Mouse (Mus musculus) naive thymus-derived CD4-positive, alpha-beta T cell, adult 2 months (primary cell): ENCODE measurements around the gene Pcnt.

Experiments
- DNase-seq: peaks from one replicate; pipeline ENCODE4 v3.0.0-alpha.2; 2011; ENCODE audit warnings: low read depth

Pcnt gene

GRCm38 (mm10) chr10:76408520-76408919 is 34.1 kb downstream of the Pcnt start:
- no peak for DNase-seq

GRCm38 (mm10) chr10:76392596-76392995 is 50.0 kb downstream of the Pcnt start:
- DNase-seq, result no peak

GRCm38 (mm10) chr10:76391786-76392185 is 50.8 kb downstream of the Pcnt start:
- peak; percentile 60 for DNase-seq

- no peak for DNase-seq
Measured at GRCm38 (mm10) chr10:76391166-76391565, 51.4 kb downstream of the Pcnt start.

GRCm38 (mm10) chr10:76374981-76375380 is 67.6 kb downstream of the Pcnt start:
- DNase-seq, result no peak

GRCm38 (mm10) chr10:76371736-76372135 is 70.8 kb downstream of the Pcnt start:
- DNase-seq, result no peak

- no peak for DNase-seq
Measured at GRCm38 (mm10) chr10:76368766-76369165, 73.8 kb downstream of the Pcnt start.

- no peak for DNase-seq
Measured at GRCm38 (mm10) chr10:76363233-76363632, 79.4 kb downstream of the Pcnt start.

- DNase-seq, result no peak
Measured at GRCm38 (mm10) chr10:76358468-76358867, 84.1 kb downstream of the Pcnt start.

GRCm38 (mm10) chr10:76357286-76357875 is 85.2 kb downstream of the Pcnt start:
- DNase-seq, result no peak

GRCm38 (mm10) chr10:76354974-76355373 is 87.6 kb downstream of the Pcnt start:
- DNase-seq, result peak; percentile 35

GRCm38 (mm10) chr10:76353986-76354385 is 88.6 kb downstream of the Pcnt start:
- DNase-seq, result no peak

- DNase-seq, result no peak
Measured at GRCm38 (mm10) chr10:76351953-76352352, 90.6 kb downstream of the Pcnt start.

GRCm38 (mm10) chr10:76346589-76346988 is 96.0 kb downstream of the Pcnt start:
- peak; percentile 84 for DNase-seq

- DNase-seq, result peak; percentile 54
Measured at GRCm38 (mm10) chr10:76346043-76346491, 96.5 kb downstream of the Pcnt start.

GRCm38 (mm10) chr10:76345540-76345902 is 97.1 kb downstream of the Pcnt start:
- DNase-seq, result no peak

- peak; percentile 96 for DNase-seq
Measured at GRCm38 (mm10) chr10:76344711-76345539, 97.7 kb downstream of the Pcnt start, which contains the start of gene Dip2a. Dip2a (minus strand) TSS chr10:76345291.

- DNase-seq, result no peak
Measured at GRCm38 (mm10) chr10:76334350-76334749, 108.2 kb downstream of the Pcnt start.

- DNase-seq, result no peak
Measured at GRCm38 (mm10) chr10:76332040-76332439, 110.5 kb downstream of the Pcnt start.

- no peak for DNase-seq
Measured at GRCm38 (mm10) chr10:76329093-76329492, 113.5 kb downstream of the Pcnt start.

GRCm38 (mm10) chr10:76328574-76328973 is 114.0 kb downstream of the Pcnt start:
- DNase-seq, result no peak

GRCm38 (mm10) chr10:76326304-76327006 is 116.1 kb downstream of the Pcnt start:
- peak; percentile 57 for DNase-seq

- DNase-seq, result no peak
Measured at GRCm38 (mm10) chr10:76317623-76318022, 125.0 kb downstream of the Pcnt start.
